Mouse (Mus musculus) left cerebral cortex, postnatal 10 days (tissue): Measurements from ENCODE around the gene Cnga3. TPM values are rescaled to one million over a fixed set of nuclear protein-coding genes. Genes with fewer than 3 reads are reported as not detected.

Source experiments
- total RNA-seq, 2 experiments: library from RNA; stranded (reverse); gene quantifications; 2 replicates each; pipeline ENCODE4 v1.2.3; 2021

Cnga3 gene
- total RNA-seq, 2 experiments from 2014 or later, result 0.22 to 0.47 TPM

Other genes starting within 250 kb of the Cnga3 start
- gene Vwa3b, start 187.8 kb upstream of the Cnga3 start, total RNA-seq, result 1 to 10 TPM; 3.0 to 4.1 TPM
- gene Inpp4a, start 85.4 kb downstream of the Cnga3 start, total RNA-seq, result 100 to 1,000 TPM; 138 TPM
- gene Coa5, start 215.7 kb downstream of the Cnga3 start, total RNA-seq, result 10 to 100 TPM; 40.8 to 41.4 TPM
- gene Unc50, start 215.7 kb downstream of the Cnga3 start, total RNA-seq, result 10 to 100 TPM; 57.8 to 63.8 TPM